Mouse (Mus musculus): ENCODE measurements at regions not wholly inside any gene's neighbourhood (a gene's known extent, or its start where the extent isn't known, plus 50 kb on each side); places are given as distances from the start of the nearest gene placed in this dataset.

DNA sequence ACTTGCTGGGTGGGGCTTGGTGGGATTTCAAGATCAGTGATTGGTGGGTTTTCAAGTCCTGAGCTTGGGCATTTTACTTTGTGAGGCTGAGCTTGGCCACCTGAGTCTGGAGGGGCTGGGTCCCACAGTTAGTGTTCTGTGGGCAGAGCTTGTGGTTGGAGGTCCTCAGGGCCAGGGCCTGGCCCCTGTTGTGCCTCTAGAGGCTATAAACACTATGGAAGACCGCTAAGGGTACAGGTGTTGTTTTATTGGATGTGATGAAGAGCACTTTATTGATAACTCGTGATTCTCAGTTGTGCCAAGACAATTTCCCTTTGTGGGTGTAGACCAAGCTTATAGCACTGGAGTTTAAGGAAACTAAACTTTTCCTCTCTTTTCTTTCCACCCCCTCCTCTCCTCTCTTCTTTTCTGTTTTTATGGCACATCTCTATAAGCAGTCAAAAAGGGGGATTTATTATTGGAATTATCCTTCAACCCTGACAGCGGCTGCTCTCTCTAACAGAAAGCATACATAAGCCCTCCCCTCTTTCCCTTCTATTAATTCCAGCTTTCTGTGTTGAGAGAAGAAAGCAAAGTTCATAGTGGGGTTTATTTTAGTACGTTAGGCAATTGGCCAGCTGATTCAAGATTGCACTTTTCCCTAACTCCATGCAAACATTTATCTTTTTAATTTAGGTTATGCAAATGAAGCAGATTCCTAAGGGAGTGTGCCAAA, 332.0 kb upstream of the Rnaseh2b start:
- Histone ChIP-seq H3K4me3 (ENCODE audit: low read depth, low read length) (no peak overlapping the region), H3K9ac (replicated peaks; ENCODE audit: low read length, poor library complexity, severe bottlenecking) (no peak overlapping the region), H3K27me3 (ENCODE audit: insufficient read depth, low read length) (no peaks in the 10 kb centered on the region), H3K4me1 (ENCODE audit: insufficient read depth, low read length) (no peaks in the 10 kb centered on the region), H3K9me3 (ENCODE audit: low read length) (no peaks in the 10 kb centered on the region), H3K4me2 (ENCODE audit: low read depth, low read length, poor library complexity, severe bottlenecking) (no peak overlapping the region), H3K36me3 (ENCODE audit: insufficient read depth, low read length) (no peaks in the 10 kb centered on the region), H3K27ac (ENCODE audit: low read depth, low read length) (no peak overlapping the region)
- TF ChIP-seq CTCF (IDR thresholded peaks at IDR 0.05), result no peak
- WGBS, result 76% methylated on average over 4 of the region's 4 CpGs
- DNase-seq (ENCODE audit: low spot score) (no peak), ATAC-seq (ENCODE audit: low FRiP score) (no peak)

GRCm38 (mm10) chr14:61968467-61968866, 323.9 kb upstream of the Rnaseh2b start:
- no peaks in the 10 kb centered on the region for H3K27me3 ChIP-seq (ENCODE audit: insufficient read depth, low read length)
- H3K36me3 ChIP-seq (ENCODE audit: insufficient read depth, low read length), result no peaks in the 10 kb centered on the region
- 100% methylated on average over 1 of the region's 1 CpGs for WGBS
- H3K4me2 ChIP-seq (ENCODE audit: low read depth, low read length, poor library complexity, severe bottlenecking), result no peak overlapping the region
- no peak overlapping the region for H3K9ac ChIP-seq (replicated peaks; ENCODE audit: low read length, poor library complexity, severe bottlenecking)
- no peak for TF ChIP-seq CTCF (IDR thresholded peaks at IDR 0.05)
- H3K4me1 ChIP-seq (ENCODE audit: insufficient read depth, low read length), result no peaks in the 10 kb centered on the region
- no peak overlapping the region for H3K27ac ChIP-seq (ENCODE audit: low read depth, low read length)
- DNase-seq (ENCODE audit: low spot score) (no peak), ATAC-seq (ENCODE audit: low FRiP score) (no peak)
- H3K9me3 ChIP-seq (ENCODE audit: low read length), result no peaks in the 10 kb centered on the region
- no peak overlapping the region for H3K4me3 ChIP-seq (ENCODE audit: low read depth, low read length)

GRCm38 (mm10) chr14:61968957-61969535, 323.3 kb upstream of the Rnaseh2b start:
- ATAC-seq (ENCODE audit: low FRiP score) (no peak), DNase-seq (ENCODE audit: low spot score) (no peak)
- TF ChIP-seq CTCF (IDR thresholded peaks at IDR 0.05), result no peak
- H3K36me3 ChIP-seq (ENCODE audit: insufficient read depth, low read length), result no peaks in the 10 kb centered on the region
- H3K27me3 ChIP-seq (ENCODE audit: insufficient read depth, low read length), result no peaks in the 10 kb centered on the region
- H3K9ac ChIP-seq (replicated peaks; ENCODE audit: low read length, poor library complexity, severe bottlenecking), result no peak overlapping the region
- no peak overlapping the region for H3K4me3 ChIP-seq (ENCODE audit: low read depth, low read length)
- H3K9me3 ChIP-seq (ENCODE audit: low read length), result no peaks in the 10 kb centered on the region
- 85% methylated on average over 5 of the region's 5 CpGs for WGBS
- no peaks in the 10 kb centered on the region for H3K4me1 ChIP-seq (ENCODE audit: insufficient read depth, low read length)
- H3K27ac ChIP-seq (ENCODE audit: low read depth, low read length), result no peak overlapping the region
- no peak overlapping the region for H3K4me2 ChIP-seq (ENCODE audit: low read depth, low read length, poor library complexity, severe bottlenecking)

DNA sequence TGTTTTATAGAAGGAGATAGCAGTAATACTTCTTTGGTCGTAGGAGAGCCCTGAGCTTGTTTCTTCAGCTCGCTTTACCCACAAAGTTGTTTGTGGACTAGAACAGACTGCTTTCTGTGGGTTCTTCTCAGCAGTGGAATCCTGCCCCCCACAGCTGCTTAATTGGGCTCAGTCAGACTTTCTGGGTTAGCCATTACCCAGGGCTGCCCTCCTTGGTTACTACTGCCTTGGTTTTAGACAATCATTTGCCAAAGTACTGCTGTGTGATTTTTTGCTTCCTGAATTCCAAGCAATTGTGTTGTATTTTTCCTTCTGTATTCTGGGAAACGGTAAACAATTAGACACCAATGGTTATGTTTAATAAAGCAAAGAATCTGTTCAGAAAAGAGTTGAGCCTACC, 321.8 kb upstream of the Rnaseh2b start:
- no peak for ATAC-seq (ENCODE audit: low FRiP score)
- no peaks in the 10 kb centered on the region for H3K27me3 ChIP-seq (ENCODE audit: insufficient read depth, low read length)
- H3K9me3 ChIP-seq (ENCODE audit: low read length), result no peaks in the 10 kb centered on the region
- no peak overlapping the region for H3K4me3 ChIP-seq (ENCODE audit: low read depth, low read length)
- no peak overlapping the region for H3K27ac ChIP-seq (ENCODE audit: low read depth, low read length)
- no peak for DNase-seq (ENCODE audit: low spot score)
- no peaks in the 10 kb centered on the region for H3K36me3 ChIP-seq (ENCODE audit: insufficient read depth, low read length)
- 84% methylated on average over 3 of the region's 3 CpGs for WGBS
- no peak overlapping the region for H3K4me2 ChIP-seq (ENCODE audit: low read depth, low read length, poor library complexity, severe bottlenecking)
- no peak overlapping the region for H3K9ac ChIP-seq (replicated peaks; ENCODE audit: low read length, poor library complexity, severe bottlenecking)
- H3K4me1 ChIP-seq (ENCODE audit: insufficient read depth, low read length), result 0 out of 2 replicates have a peak, but pooled peaks cover 4% of the 10 kb centered on the region
- TF ChIP-seq CTCF (IDR thresholded peaks at IDR 0.05), result no peak

GRCm38 (mm10) chr14:61971100-61972088, 321.0 kb upstream of the Rnaseh2b start:
- 77% methylated on average over 14 of the region's 14 CpGs for WGBS
- DNase-seq (ENCODE audit: low spot score) (no peak), ATAC-seq (ENCODE audit: low FRiP score) (no peak)

More at GRCm38 (mm10) chr14:61971100-61972088, 321.0 kb upstream of the Rnaseh2b start:
- TF ChIP-seq CTCF (IDR thresholded peaks at IDR 0.05), result no peak
- Histone ChIP-seq H3K27me3 (ENCODE audit: insufficient read depth, low read length) (no peaks in the 10 kb centered on the region), H3K36me3 (ENCODE audit: insufficient read depth, low read length) (no peaks in the 10 kb centered on the region), H3K9me3 (ENCODE audit: low read length) (no peaks in the 10 kb centered on the region), H3K4me1 (ENCODE audit: insufficient read depth, low read length) (0 out of 2 replicates have a peak, but pooled peaks cover 4% of the 10 kb centered on the region), H3K4me2 (ENCODE audit: low read depth, low read length, poor library complexity, severe bottlenecking) (no peak overlapping the region), H3K9ac (replicated peaks; ENCODE audit: low read length, poor library complexity, severe bottlenecking) (no peak overlapping the region), H3K27ac (ENCODE audit: low read depth, low read length) (no peak overlapping the region), H3K4me3 (ENCODE audit: low read depth, low read length) (no peak overlapping the region)
